In genomic region chr17:86350236-86350635, GRCm38 (mm10) we compare ENCODE assay signal across 8 mouse cellular contexts.
DNase-seq lines count a peak whose midpoint lies in the region; ATAC-seq and TF ChIP-seq lines count a peak whose summit lies in the region.

No protein-coding gene starts in this region.

- no peaks in the 10 kb centered on the region for H3K27me3 ChIP-seq in limb, embryonic 14.5 days (ENCODE audit: control insufficient read depth, insufficient read depth, low read length)
- H3K27me3 ChIP-seq in limb, embryonic 10.5 days (ENCODE audit: low read depth, poor library complexity, severe bottlenecking): no peaks in the 10 kb centered on the region
- H3K27me3 ChIP-seq in heart, embryonic 12.5 days (replicated peaks): no peaks in the 10 kb centered on the region

- H3K36me3 ChIP-seq in limb, embryonic 14.5 days (ENCODE audit: control insufficient read depth, insufficient read depth, low read length): no peaks in the 10 kb centered on the region
- no peaks in the 10 kb centered on the region for H3K36me3 ChIP-seq in limb, embryonic 10.5 days
- H3K36me3 ChIP-seq in heart, embryonic 12.5 days: no peaks in the 10 kb centered on the region

- H3K4me3 ChIP-seq in limb, embryonic 14.5 days (replicated peaks; ENCODE audit: low read length): no peak overlapping the region
- H3K4me3 ChIP-seq in limb, embryonic 10.5 days: no peak overlapping the region
- H3K4me3 ChIP-seq in heart, embryonic 12.5 days: no peak overlapping the region

- TF ChIP-seq POLR2A in limb, embryonic 14.5 days (IDR thresholded peaks at IDR 0.05; ENCODE audit: borderline replicate concordance, extremely low read depth, insufficient read depth, insufficient read length): no peak

- H3K9me3 ChIP-seq in limb, embryonic 14.5 days (ENCODE audit: control insufficient read depth, low read length): no peaks in the 10 kb centered on the region
- H3K9me3 ChIP-seq in limb, embryonic 10.5 days (replicated peaks): no peaks in the 10 kb centered on the region
- no peaks in the 10 kb centered on the region for H3K9me3 ChIP-seq in heart, embryonic 12.5 days (replicated peaks)

- H3K4me1 ChIP-seq in limb, embryonic 14.5 days (ENCODE audit: control insufficient read depth, insufficient read depth, low read length): peaks cover 16% of the 10 kb centered on the region
- peaks cover 34% of the 10 kb centered on the region for H3K4me1 ChIP-seq in limb, embryonic 10.5 days
- peaks cover 58% of the 10 kb centered on the region for H3K4me1 ChIP-seq in heart, embryonic 12.5 days (replicated peaks)

- ATAC-seq in limb, embryonic 14.5 days (ENCODE audit: low FRiP score, low read depth): no peak
- ATAC-seq in heart, embryonic 12.5 days (ENCODE audit: insufficient number of reproducible peaks, low FRiP score): no peak

- 55% methylated on average over 3 of the region's 3 CpGs for WGBS in limb, embryonic 14.5 days
- WGBS in limb, embryonic 10.5 days: 93% methylated on average over 3 of the region's 3 CpGs
- 45% methylated on average over 3 of the region's 3 CpGs for WGBS in heart, embryonic 12.5 days

- DNase-seq in limb, embryonic 14.5 days (ENCODE audit: low spot score): peak; percentile 59
- DNase-seq in limb, embryonic 10.5 days (ENCODE audit: low spot score): no peak
- DNase-seq in cerebellum, adult 8-10 months: peak; percentile 80
- DNase-seq in kidney, postnatal 36 days: peak; percentile 67 to 73
- DNase-seq in urinary bladder, postnatal 4 days (ENCODE audit: low spot score in 2 of 2): peak; percentile 69 to 82
- DNase-seq in spleen, postnatal 14 days (ENCODE audit: low spot score in 2 of 2): no peak
- DNase-seq in layer of hippocampus, postnatal 36 days: no peak

- no peak overlapping the region for H3K4me2 ChIP-seq in limb, embryonic 14.5 days (replicated peaks; ENCODE audit: low read depth, low read length, severe bottlenecking)
- H3K4me2 ChIP-seq in heart, embryonic 12.5 days: peak overlapping the region; percentile 45

- no peak overlapping the region for H3K27ac ChIP-seq in limb, embryonic 14.5 days (replicated peaks; ENCODE audit: low read depth, low read length)
- H3K27ac ChIP-seq in limb, embryonic 10.5 days: no peak overlapping the region
- peak overlapping the region; percentile 69 for H3K27ac ChIP-seq in heart, embryonic 12.5 days (ENCODE audit: poor library complexity, severe bottlenecking)

- H3K9ac ChIP-seq in limb, embryonic 14.5 days (ENCODE audit: low read depth, low read length, severe bottlenecking): no peak overlapping the region
- H3K9ac ChIP-seq in heart, embryonic 12.5 days: no peak overlapping the region

Comparison
In these comparisons a context has a peak if more than half of its experiments do, and no peak if none do; other contexts are left out.
1. DNase-seq: peak in limb, embryonic 14.5 days (single experiment), cerebellum, adult 8-10 months (single experiment), kidney, postnatal 36 days (2 of 2) and urinary bladder, postnatal 4 days (2 of 2); none in limb, embryonic 10.5 days (single experiment), spleen, postnatal 14 days (0 of 2) and layer of hippocampus, postnatal 36 days (0 of 2).